Mouse (Mus musculus) lung, embryonic 15.5 days (tissue): ENCODE data around the gene Trmt2b. TPM values are rescaled to one million over a fixed set of nuclear protein-coding genes. Genes with fewer than 3 reads are reported as not detected.
"Not testable (repeated sequence)": the region's sequence is repeated elsewhere in the genome, so short reads cannot be mapped to it uniquely, and the experiment has no call there.

Experiments used
- ATAC-seq: fragments of 200-750 bp; cut with Nextera tagmentation; 2 replicates; pipeline ENCODE4 v1.8.0; 2017; ENCODE audit warnings: moderate number of reproducible peaks, borderline replicate concordance; ENCODE audit not compliant: low FRiP score, low TSS enrichment; ENCODE audit errors: extremely low read depth
- H3K27ac ChIP-seq: fragments of 300-500 bp; sonication (generic); 2 replicates; pipeline ENCODE4 v1.5.1; 2015; ENCODE audit warnings: moderate library complexity, mild to moderate bottlenecking, inconsistent platforms
- H3K27me3 ChIP-seq: fragments of 300-500 bp; sonication (generic); 2 replicates; pipeline ENCODE4 v1.6.1; 2015; ENCODE audit warnings: inconsistent platforms
- H3K36me3 ChIP-seq: fragments of 300-500 bp; sonication (generic); 2 replicates; pipeline ENCODE4 v1.6.1; 2015; ENCODE audit warnings: inconsistent platforms
- H3K4me1 ChIP-seq: fragments of 300-500 bp; sonication (generic); 2 replicates; pipeline ENCODE4 v1.6.1; 2015; ENCODE audit warnings: inconsistent platforms
- H3K4me2 ChIP-seq: fragments of 300-500 bp; sonication (generic); 2 replicates; pipeline ENCODE4 v1.6.1; 2015; ENCODE audit warnings: inconsistent platforms, mild to moderate bottlenecking, moderate library complexity
- H3K4me3 ChIP-seq: fragments of 300-500 bp; sonication (generic); 2 replicates; pipeline ENCODE4 v1.5.1; 2015; ENCODE audit warnings: mild to moderate bottlenecking, inconsistent platforms
- H3K9ac ChIP-seq: fragments of 300-500 bp; sonication (generic); 2 replicates; pipeline ENCODE4 v1.6.1; 2015; ENCODE audit warnings: inconsistent platforms
- H3K9me3 ChIP-seq: fragments of 300-500 bp; sonication (generic); 2 replicates; pipeline ENCODE4 v1.6.1; 2016; ENCODE audit warnings: inconsistent platforms
- WGBS: fragments of 180-500 bp; shearing (Covaris S2); methylation state at CpG from one replicate; pipeline ENCODE4 v1.1.7; 2015; 5-methylcytosine and 5-hydroxymethylcytosine counted together
- polyA plus RNA-seq: library from polyadenylated mRNA; unstranded; fragments of >200 nt; fragmentation: Nextera tagmentation; extraction: Ambion mirVana; gene quantifications from 2 replicates; pipeline ENCODE4 v1.2.1, GENCODE M21; 2015

Trmt2b gene
- 18.5 and 21.7 TPM in 2 replicates for polyA plus RNA-seq

DNA sequence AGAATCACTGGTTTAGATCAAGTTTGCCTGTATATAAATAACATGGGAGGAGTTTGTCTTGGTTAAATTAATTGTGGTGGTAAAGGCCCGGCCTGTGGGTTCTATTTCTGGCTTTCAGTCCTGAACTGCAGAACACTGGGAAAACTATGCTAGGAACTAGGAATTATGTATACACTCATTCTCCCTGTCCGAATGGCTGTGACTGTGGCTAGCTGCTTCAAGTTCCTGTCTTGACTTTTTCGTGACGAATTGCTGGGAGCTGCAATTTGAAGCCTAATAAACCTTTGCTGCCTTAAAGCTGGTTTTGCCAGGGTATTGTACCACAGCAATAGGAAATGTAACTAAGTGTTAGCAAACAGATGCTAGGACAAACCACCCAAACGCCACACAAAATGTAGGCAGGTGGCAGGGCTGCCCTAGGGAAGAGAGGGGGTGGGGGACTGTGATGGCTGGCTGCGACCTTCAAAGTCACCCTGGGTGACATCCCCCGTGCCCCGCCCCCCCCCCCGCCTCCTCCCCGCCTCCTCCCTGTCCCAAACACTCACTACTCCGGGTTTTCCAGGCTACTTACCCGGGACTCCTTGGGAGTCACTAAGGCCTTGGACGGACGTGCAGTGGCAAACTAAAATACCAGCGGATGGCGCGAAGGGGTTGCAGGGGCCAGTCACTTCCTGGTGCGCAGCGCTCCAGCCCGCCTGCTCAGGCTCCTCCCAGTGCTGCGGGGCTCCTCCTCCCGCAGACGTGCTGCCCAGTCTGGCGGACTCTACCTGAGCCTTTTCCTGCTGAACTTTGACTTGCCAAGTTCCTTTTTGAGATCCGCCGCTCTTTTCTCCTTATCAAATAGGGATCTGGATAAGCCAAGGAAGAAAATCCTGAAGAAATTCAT lies at the start of gene Trmt2b:
Gene Trmt2b, minus strand, starts transcription at position 710 of the 886 bp plus-strand sequence.
- H3K9ac ChIP-seq = peak within 1 kb of the TSS; percentile 16; the same call in 1 of the 2 replicates
- no peaks in the 10 kb centered on the region for H3K9me3 ChIP-seq
- H3K4me1 ChIP-seq = 0 out of 2 replicates have a peak, but pooled peaks cover 3% of the 10 kb centered on the region
- H3K4me3 ChIP-seq = peak within 1 kb of the TSS; percentile 43
- peak within 1 kb of the TSS; percentile 53 for H3K4me2 ChIP-seq
- H3K36me3 ChIP-seq = no peaks in the 10 kb centered on the region
- ATAC-seq = peak; percentile 93
- no peaks in the 10 kb centered on the region for H3K27me3 ChIP-seq
- 27% methylated on average over 17 of the region's 26 CpGs for WGBS
- H3K27ac ChIP-seq = peak within 1 kb of the TSS; percentile 83

DNA sequence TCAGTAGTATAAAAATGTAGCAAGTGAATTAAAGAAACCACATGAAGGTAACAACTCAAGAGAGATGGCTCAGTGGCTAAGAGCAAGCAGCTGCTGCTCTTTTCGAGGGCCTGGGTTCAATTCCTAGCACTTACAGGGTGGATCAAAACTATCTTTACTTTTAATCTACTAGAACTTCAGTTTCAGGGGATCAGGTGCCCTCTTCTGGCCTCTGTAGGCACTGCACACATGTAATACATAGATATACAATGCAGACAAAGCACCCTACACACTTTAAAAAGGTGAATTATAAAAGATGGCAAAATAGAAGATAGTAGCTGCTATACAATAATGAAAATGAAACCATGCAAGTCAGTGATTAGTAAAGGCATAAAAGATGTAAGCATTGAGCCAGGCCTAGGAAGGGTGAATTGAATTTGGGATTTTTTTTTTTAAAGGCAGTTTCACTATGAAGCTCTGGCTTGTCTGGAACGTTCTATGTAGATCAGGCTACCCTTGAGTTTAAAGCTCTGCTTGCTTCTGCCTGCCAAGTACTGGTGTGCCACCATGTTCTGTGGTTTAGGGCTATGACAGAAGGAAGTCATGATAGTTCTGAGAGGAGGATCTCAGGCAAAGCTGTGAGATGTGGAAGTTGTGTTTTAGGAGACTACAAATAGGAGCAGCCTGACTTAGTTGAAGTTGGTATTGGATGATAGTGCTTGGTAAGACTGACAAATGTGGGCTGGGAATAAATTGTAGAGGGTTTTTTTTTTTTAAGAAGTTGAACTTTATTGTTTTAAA lies 42.6 kb upstream of the Trmt2b start:
- H3K27ac ChIP-seq = no peak overlapping the region
- 83% methylated on average over 2 of the region's 2 CpGs for WGBS

GRCm38 (mm10) chrX:134311193-134311592 lies 34.4 kb upstream of the Trmt2b start:
- not testable (repeated sequence) for H3K9ac ChIP-seq, H3K9me3 ChIP-seq, H3K27me3 ChIP-seq, H3K4me2 ChIP-seq, H3K4me3 ChIP-seq, H3K36me3 ChIP-seq, H3K27ac ChIP-seq, ATAC-seq, H3K4me1 ChIP-seq
- WGBS = 80% methylated on average over 7 of the region's 7 CpGs

More for the DNA sequence above, 42.6 kb upstream of the Trmt2b start:
- Histone ChIP-seq H3K4me2 (no peak overlapping the region), H3K4me3 (no peak overlapping the region), H3K4me1 (no peaks in the 10 kb centered on the region), H3K27me3 (no peaks in the 10 kb centered on the region), H3K9me3 (no peaks in the 10 kb centered on the region), H3K9ac (no peak overlapping the region), H3K36me3 (peaks cover 4% of the 10 kb centered on the region; the same call in 1 of the 2 replicates)
- ATAC-seq = no peak

DNA sequence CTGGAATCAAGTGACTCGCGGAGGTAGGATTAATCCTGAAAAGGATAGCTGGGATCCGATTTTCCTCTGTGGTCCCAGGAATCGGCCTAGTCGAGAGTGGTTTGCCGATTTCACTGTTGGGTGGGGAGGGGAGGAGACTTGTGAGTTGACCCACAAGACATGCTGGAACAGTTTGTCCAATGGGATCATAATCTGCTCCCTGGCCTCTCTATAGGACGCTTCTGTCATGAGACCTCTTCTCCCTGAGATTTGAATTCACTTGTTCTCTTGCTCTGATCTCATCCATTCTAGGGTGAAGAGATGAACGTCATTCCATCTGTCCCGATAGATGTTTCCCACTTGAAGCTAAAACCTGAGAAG lies 31.5 kb upstream of the Trmt2b start:
- H3K27ac ChIP-seq = 0 out of 2 replicates have a peak overlapping the region, but pooled peaks have one; percentile 35
- 28% methylated on average over 9 of the region's 9 CpGs for WGBS
- H3K4me2 ChIP-seq = peak overlapping the region; percentile 51
- no peaks in the 10 kb centered on the region for H3K9me3 ChIP-seq
- H3K9ac ChIP-seq = peak overlapping the region; percentile 31; the same call in 1 of the 2 replicates
- peak; percentile 78; the same call in 1 of the 2 replicates for ATAC-seq
- H3K27me3 ChIP-seq = no peaks in the 10 kb centered on the region
- no peaks in the 10 kb centered on the region for H3K36me3 ChIP-seq
- peak overlapping the region; percentile 48 for H3K4me3 ChIP-seq
- no peaks in the 10 kb centered on the region for H3K4me1 ChIP-seq

DNA sequence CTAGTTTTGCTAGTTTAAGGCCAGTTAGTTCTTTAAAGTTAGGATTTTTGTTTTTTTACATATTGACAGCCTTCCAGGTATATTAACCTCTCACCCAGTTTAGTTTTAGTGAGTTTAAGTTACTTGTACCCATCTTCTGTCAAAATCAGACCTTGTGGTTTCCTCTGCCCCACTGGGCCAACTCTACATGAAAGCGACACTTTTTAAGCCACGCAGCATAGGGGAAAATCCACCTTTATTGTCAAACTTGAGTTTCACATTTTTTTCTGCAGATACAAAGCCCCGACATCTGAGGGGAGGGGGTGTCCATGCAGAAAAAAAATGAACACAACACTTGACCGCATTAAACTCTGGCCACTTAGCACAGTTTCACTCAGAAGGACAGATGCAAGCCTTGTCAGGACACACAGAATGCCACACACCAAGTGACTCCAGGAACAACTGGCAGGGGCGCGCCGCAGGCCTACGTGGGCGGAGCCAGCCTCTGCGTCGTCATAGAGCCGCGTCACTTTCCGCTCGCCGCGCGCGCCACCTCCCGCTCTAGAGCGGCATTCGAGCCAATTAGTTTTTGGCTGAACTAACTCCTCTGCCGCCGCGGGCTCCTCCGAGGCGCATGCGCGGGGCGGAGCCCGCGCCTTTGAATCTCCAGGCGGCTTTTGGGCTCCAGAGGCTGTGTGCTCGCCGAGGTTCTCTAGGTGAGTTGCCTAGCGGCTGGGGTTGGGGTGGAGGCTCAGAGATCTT lies 30.9 kb upstream of the Trmt2b start, which contains the start of gene Cenpi:
Gene Cenpi, plus strand, starts transcription at position 551 of the 741 bp plus-strand sequence.
- H3K36me3 ChIP-seq = no peaks in the 10 kb centered on the region
- peak within 1 kb of the TSS; percentile 48 for H3K4me3 ChIP-seq
- H3K9me3 ChIP-seq = no peaks in the 10 kb centered on the region
- 0 out of 2 replicates have a peak within 1 kb of the TSS, but pooled peaks have one; percentile 35 for H3K27ac ChIP-seq
- H3K9ac ChIP-seq = peak within 1 kb of the TSS; percentile 31; the same call in 1 of the 2 replicates
- no peaks in the 10 kb centered on the region for H3K27me3 ChIP-seq
- 17% methylated on average over 36 of the region's 36 CpGs for WGBS
- peak within 1 kb of the TSS; percentile 51 for H3K4me2 ChIP-seq
- H3K4me1 ChIP-seq = no peaks in the 10 kb centered on the region
- peak; percentile 98 for ATAC-seq

DNA sequence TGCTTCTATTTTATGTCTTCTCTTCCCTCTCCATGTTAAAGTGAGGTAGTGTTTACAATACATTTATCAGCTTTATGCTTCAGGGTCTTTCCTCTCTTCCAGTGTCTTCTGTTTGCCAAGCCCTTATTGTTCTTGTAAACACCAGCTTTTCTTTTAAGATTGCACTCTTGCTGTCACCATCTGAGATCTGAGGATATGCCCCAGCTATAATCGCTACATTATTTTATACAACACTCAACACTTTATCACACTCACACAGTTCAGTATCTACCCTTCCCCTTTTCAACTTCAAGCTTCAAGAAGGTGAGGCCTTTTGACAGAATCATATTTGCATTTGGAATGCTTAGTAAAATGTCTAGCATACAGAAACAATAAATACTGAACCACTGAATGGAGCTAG lies 26.5 kb upstream of the Trmt2b start:
- no peaks in the 10 kb centered on the region for H3K4me1 ChIP-seq
- 70% methylated on average over 1 of the region's 1 CpGs for WGBS
- H3K9ac ChIP-seq = no peak overlapping the region
- H3K36me3 ChIP-seq = no peaks in the 10 kb centered on the region
- no peak overlapping the region for H3K27ac ChIP-seq
- H3K9me3 ChIP-seq = no peaks in the 10 kb centered on the region
- H3K27me3 ChIP-seq = no peaks in the 10 kb centered on the region
- ATAC-seq = no peak
- H3K4me3 ChIP-seq = no peak overlapping the region
- H3K4me2 ChIP-seq = no peak overlapping the region

DNA sequence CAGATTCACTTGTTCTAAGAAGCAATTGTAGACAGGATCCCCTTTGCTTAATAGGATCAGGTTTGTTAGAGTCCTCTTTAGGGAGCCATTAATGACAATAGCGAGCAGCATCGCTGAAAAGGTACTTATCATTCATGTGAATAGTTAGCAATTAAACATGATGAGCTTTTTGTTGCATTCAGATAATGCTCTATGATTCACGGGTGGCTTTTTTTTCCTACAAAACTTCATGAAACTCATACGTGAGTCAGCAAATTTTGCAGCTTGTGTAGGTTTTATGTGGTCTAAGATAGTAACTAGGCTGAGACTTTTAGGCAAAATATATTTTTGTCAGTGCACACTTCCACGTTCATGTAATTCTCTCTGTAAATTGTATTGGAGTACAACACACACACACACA lies 23.4 kb upstream of the Trmt2b start:
- no peak overlapping the region for H3K27ac ChIP-seq
- H3K4me1 ChIP-seq = no peaks in the 10 kb centered on the region
- H3K9me3 ChIP-seq = no peaks in the 10 kb centered on the region
- WGBS = 75% methylated on average over 5 of the region's 5 CpGs
- H3K27me3 ChIP-seq = no peaks in the 10 kb centered on the region; the same call in 1 of the 2 replicates
- no peak overlapping the region for H3K4me3 ChIP-seq
- no peak overlapping the region for H3K4me2 ChIP-seq
- no peak overlapping the region for H3K9ac ChIP-seq
- no peaks in the 10 kb centered on the region for H3K36me3 ChIP-seq
- ATAC-seq = no peak

- WGBS = 39% methylated on average over 4 of the region's 4 CpGs
- no peak overlapping the region for H3K4me3 ChIP-seq
- no peak overlapping the region for H3K9ac ChIP-seq
- H3K9me3 ChIP-seq = no peaks in the 10 kb centered on the region
- peak overlapping the region; percentile 62; the same call in 1 of the 2 replicates for H3K4me2 ChIP-seq
- H3K27ac ChIP-seq = no peak overlapping the region
- no peaks in the 10 kb centered on the region for H3K4me1 ChIP-seq
- no peaks in the 10 kb centered on the region for H3K36me3 ChIP-seq
- H3K27me3 ChIP-seq = peaks cover 8% of the 10 kb centered on the region
- ATAC-seq = no peak
These were observed 20.4 kb upstream of the Trmt2b start for GRCm38 (mm10) chrX:134297195-134297594.

- peak overlapping the region; percentile 40 for H3K4me3 ChIP-seq
- no peak for ATAC-seq
These were observed 20.0 kb upstream of the Trmt2b start for GRCm38 (mm10) chrX:134296737-134297136.

DNA sequence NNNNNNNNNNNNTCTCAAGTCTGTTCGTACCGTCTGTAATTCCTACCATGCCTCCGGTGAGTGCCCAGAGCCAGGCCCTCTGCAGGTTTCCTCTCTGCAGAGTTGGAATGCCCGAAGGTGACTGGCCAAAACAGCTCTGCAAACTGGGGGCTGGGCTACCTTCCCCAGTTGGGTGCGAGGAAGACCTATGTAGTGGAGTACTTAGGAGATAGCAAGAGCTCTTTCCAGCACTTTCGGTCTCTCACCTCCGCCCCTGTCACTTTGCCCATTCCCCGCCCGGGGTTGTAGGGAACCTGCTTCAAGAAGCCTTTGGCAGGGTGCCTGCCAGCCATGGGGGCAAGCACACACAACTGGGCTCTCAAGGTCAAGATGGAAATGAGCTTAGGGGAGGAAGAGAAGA lies 19.5 kb upstream of the Trmt2b start:
- no peak for ATAC-seq
- no peak overlapping the region for H3K9ac ChIP-seq
- peaks cover 8% of the 10 kb centered on the region for H3K27me3 ChIP-seq

More at GRCm38 (mm10) chrX:134296737-134297136, 20.0 kb upstream of the Trmt2b start:
- 31% methylated on average over 7 of the region's 7 CpGs for WGBS
- H3K9me3 ChIP-seq = no peaks in the 10 kb centered on the region
- no peaks in the 10 kb centered on the region for H3K4me1 ChIP-seq
- peaks cover 8% of the 10 kb centered on the region for H3K27me3 ChIP-seq
- H3K9ac ChIP-seq = no peak overlapping the region
- no peak overlapping the region for H3K27ac ChIP-seq
- no peaks in the 10 kb centered on the region for H3K36me3 ChIP-seq
- peak overlapping the region; percentile 62 for H3K4me2 ChIP-seq

DNA sequence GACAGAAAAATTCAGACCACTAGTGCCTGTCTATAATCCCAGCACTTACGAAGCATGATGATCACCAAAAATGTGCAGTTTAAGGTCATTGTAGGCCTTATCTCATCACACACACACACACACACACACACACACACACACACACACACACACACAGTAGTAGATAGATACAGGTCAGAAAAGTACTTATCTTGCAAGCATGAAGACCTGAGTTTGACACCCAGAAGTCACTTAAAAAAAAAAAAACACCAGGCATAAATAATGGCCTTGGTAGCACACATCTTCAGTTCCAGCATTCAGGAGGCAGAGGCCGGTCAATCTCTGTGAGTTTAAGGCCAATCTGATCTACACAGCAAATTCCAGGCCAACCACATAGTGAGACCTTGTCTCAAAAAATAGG lies 10.5 kb upstream of the Trmt2b start:
- H3K9ac ChIP-seq = no peak overlapping the region
- H3K4me3 ChIP-seq = no peak overlapping the region
- H3K4me1 ChIP-seq = no peaks in the 10 kb centered on the region
- H3K4me2 ChIP-seq = no peak overlapping the region
- no peaks in the 10 kb centered on the region for H3K9me3 ChIP-seq
- ATAC-seq = no peak
- H3K36me3 ChIP-seq = no peaks in the 10 kb centered on the region
- H3K27me3 ChIP-seq = no peaks in the 10 kb centered on the region; the same call in 1 of the 2 replicates
- 94% methylated on average over 2 of the region's 2 CpGs for WGBS
- H3K27ac ChIP-seq = no peak overlapping the region

More for the DNA sequence above, 19.5 kb upstream of the Trmt2b start:
- Histone ChIP-seq H3K27ac (no peak overlapping the region), H3K4me1 (no peaks in the 10 kb centered on the region), H3K4me3 (peak overlapping the region; percentile 40), H3K9me3 (no peaks in the 10 kb centered on the region), H3K36me3 (no peaks in the 10 kb centered on the region), H3K4me2 (peak overlapping the region; percentile 62)
- 32% methylated on average over 9 of the region's 9 CpGs for WGBS
